Mouse (Mus musculus): ENCODE results near the gene Adamts2.

DNA sequence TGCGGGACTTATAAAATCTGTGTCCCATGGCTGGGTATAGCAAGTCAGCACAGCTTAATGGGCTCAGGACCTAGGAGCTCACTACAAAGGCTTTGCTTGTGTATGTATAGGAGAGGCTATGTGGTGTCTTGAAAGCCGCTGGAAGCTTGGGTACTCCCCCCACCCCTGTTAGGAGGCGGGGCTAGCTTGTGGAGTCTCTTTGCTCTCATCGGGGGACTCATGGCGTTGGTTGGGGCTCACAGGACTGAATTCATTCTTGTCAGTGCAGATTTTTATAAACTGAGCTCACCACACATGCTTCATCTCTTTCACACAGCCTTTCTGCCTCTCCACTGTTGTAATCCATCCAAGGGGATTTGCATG is 68.5 kb downstream of the Adamts2 start:
- TF ChIP-seq CTCF (IDR thresholded peaks at IDR 0.05; ENCODE audit: low read depth), result no peak
- no peak for TF ChIP-seq EP300 (IDR thresholded peaks at IDR 0.05; ENCODE audit: low read depth)
